Mouse (Mus musculus) T-helper 2 cell (primary cell): ENCODE data around the gene Ston1.

Experiments used
- in situ Hi-C: fragments of 300-600 bp; cut with MboI, MseI; formaldehyde crosslinking; loops from one replicate; pipeline ENCODE4 v1.15.1; 2025; ENCODE audit warnings: high pct_unique_total_duplicates

The Ston1 gene

GRCm38 (mm10) chr17:88587371-88587770 lies 10.1 kb upstream of the Ston1 start:
- in situ Hi-C loops: no loop called here

- in situ Hi-C loops: no loop called here
Observed at GRCm38 (mm10) chr17:88588228-88588627, 9.3 kb upstream of the Ston1 start.

- in situ Hi-C loops: no loop called here
Observed at GRCm38 (mm10) chr17:88590251-88590650, 7.2 kb upstream of the Ston1 start.

DNA sequence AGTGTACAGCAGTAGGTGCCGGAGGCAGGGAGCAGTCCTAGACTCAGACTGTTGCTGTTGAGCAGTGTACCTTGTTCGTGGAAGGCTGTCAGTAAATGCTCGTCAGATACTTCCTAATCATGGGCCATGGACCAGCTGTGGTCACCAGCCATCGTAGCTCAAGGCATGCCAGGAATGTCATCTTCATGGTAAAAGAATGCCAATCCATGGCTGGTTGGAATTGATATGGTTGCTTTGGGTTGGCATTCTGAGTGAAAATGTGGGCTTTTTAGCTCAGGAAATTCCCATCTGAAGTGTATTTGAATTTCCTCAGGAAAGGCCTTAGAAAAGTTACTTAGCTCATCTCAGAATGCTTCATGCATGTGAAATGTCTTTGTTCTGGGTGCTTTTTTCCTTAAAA lies 2.4 kb upstream of the Ston1 start:
- in situ Hi-C loops: no loop called here

DNA sequence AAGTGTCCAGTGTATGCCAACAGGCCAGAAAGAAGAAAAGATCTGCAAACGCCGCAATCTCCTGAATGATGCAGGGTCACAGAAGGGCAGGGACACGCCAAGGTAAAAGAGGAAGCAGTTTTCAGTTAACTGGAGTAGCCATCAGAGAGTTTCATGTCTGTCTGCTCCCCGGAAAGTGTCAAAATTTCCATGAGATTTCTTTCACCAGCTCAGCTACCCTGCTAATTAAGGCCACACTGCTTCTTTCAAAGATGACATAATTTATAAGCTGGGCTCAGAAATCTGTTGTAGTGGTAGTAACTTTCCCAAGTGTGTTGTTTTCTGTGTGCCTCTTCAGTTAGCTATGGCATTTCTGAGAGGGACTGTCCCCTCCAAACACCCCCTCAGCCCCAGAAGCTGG lies 1.4 kb upstream of the Ston1 start:
- in situ Hi-C loops: no loop called here

- in situ Hi-C loops: no loop called here
Observed at GRCm38 (mm10) chr17:88596544-88597221, 801 bp upstream of the Ston1 start.

- in situ Hi-C loops: no loop called here
Observed at GRCm38 (mm10) chr17:88598056-88598420, 554 bp downstream of the Ston1 start.

DNA sequence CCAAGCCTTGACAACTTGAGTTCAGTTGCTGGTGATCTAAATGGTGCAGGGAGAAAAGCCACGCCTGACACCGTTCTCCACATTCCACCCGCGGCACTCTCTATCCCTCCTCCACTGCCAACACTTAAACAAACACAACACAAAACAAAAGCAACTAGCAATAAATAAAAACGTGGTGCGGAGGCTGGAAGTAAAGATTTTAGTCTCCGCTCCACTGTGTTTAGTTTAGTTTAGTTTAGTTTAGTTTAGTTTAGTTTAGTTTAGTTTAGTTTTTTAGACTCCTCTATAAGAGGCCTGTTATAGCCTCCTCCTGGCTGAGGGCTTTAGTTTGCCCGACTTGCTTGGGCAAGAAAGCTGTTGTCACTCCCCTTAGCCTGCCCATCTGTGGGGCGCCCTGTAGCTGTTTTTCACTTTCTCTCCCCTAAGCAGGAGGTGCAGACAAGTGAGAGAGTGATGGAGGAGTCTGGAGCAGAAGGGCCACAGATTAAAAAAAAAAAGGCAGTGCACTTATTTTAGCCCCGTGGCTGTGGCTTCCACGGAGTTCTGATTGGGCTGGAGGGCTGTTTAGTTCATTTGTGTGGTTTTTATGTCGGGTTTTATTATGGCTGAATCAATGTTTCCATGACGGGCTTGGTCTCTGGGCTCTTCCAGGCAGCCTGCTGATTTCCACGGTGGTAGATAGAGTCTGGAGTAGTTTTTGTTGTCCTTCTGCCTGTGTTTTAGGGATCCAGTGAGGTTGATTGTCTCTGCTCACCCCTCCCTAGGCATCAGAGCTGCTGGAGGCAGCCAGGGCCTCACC lies 1.3 kb downstream of the Ston1 start:
- in situ Hi-C loops: no loop called here

GRCm38 (mm10) chr17:88600492-88601026 lies 3.1 kb downstream of the Ston1 start:
- in situ Hi-C loops: no loop called here

DNA sequence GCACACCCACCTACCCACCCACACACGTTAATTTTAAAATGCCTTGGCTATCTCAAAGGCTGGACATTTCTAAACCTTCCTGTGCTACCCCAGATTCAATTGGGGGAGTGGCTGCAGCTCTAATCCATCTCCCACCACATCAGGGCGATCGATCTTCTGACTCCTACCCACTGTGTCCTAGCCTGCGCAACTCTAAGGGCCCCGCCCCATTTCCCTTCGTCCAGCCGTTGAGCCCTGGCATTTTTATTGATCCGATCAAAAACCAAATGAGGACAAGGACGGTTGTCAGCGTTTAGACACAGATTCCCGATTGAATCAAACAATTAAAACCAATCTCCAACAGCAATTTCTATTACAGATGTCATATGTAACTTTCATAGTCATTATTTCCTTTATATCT lies 6.5 kb downstream of the Ston1 start:
- in situ Hi-C loops: no loop called here

- in situ Hi-C loops: no loop called here
Observed at GRCm38 (mm10) chr17:88606056-88606455, 8.6 kb downstream of the Ston1 start.

GRCm38 (mm10) chr17:88609361-88609760 lies 11.9 kb downstream of the Ston1 start:
- in situ Hi-C loops: no loop called here

- in situ Hi-C loops: no loop called here
Observed at GRCm38 (mm10) chr17:88611057-88611456, 13.6 kb downstream of the Ston1 start.

- in situ Hi-C loops: no loop called here
Observed at GRCm38 (mm10) chr17:88613172-88613571, 15.7 kb downstream of the Ston1 start.

- in situ Hi-C loops: no loop called here
Observed at GRCm38 (mm10) chr17:88613721-88614120, 16.2 kb downstream of the Ston1 start.

- in situ Hi-C loops: no loop called here
Observed at GRCm38 (mm10) chr17:88614234-88614633, 16.8 kb downstream of the Ston1 start.

GRCm38 (mm10) chr17:88614733-88615132 lies 17.2 kb downstream of the Ston1 start:
- in situ Hi-C loops: no loop called here

- in situ Hi-C loops: no loop called here
Observed at GRCm38 (mm10) chr17:88615492-88616155, 18.1 kb downstream of the Ston1 start.

GRCm38 (mm10) chr17:88620935-88621334 lies 23.5 kb downstream of the Ston1 start:
- in situ Hi-C loops: no loop called here

GRCm38 (mm10) chr17:88621374-88621773 lies 23.9 kb downstream of the Ston1 start:
- in situ Hi-C loops: no loop called here

DNA sequence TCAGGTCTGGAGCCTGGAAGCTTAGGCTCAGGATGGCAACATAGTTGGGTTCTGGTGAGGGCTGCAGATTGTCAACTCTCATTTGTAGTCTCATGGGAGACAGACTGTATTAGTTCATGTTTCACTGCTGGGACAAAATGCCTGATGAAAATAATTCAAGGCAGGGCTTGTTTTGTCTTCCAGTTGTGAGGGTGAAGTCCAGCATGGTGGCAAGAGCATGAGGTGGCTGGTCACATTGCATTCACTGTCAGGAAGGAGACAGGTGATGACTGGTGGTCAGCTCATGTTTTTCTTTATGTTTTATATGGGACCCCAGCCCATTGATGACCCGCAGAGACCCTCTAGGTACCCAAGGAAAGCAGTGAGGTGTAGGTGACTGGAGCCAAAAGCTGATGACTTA lies 25.2 kb downstream of the Ston1 start:
- in situ Hi-C loops: no loop called here

DNA sequence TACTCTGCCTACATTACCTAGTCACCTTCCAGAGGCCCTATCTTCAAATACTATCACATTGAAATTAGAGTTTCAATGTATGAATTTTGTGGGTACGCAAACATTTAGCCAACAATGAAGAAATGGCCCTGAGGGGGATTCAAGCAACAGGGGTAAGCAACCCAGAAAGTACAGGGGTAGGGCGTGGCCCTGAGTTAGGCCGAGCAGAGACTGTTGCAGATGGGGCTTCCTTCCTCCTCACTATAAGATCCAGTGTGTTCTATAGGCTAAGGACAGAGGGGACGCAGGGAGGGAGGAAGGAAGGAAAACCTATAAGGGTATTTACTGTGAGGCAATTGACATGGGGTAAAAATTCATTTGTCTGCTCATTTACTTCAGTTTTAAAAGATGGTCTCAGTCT lies 26.9 kb downstream of the Ston1 start:
- in situ Hi-C loops: no loop called here
